Mouse (Mus musculus): ENCODE measurements around the gene Smim20.

- TF ChIP-seq CTCF (IDR thresholded peaks at IDR 0.05; ENCODE audit: borderline replicate concordance, extremely low read depth, insufficient read depth, insufficient read length) (no peak), POLR2A (IDR thresholded peaks at IDR 0.05; ENCODE audit: borderline replicate concordance, extremely low read depth, insufficient read depth, insufficient read length, poor library complexity, severe bottlenecking) (no peak)
These were observed 15.6 kb downstream of the Smim20 start for GRCm38 (mm10) chr5:53282487-53282886.
